Mouse (Mus musculus) layer of hippocampus, adult 8-10 months (tissue): ENCODE data around the gene Cab39. TPM values are rescaled to one million over a fixed set of nuclear protein-coding genes. Genes with fewer than 3 reads are reported as not detected.
"Not testable (repeated sequence)": the region's sequence is repeated elsewhere in the genome, so short reads cannot be mapped to it uniquely, and the experiment has no call there.

Source experiments
- DNase-seq, 2 experiments: peaks; one replicate each; pipeline ENCODE4 v3.0.0; 2022; ENCODE audit warnings: low spot score in 2 of 2
- total RNA-seq, 4 experiments: library from RNA; stranded (reverse); gene quantifications; 2 replicates each; pipeline ENCODE4 v1.2.4; 2022

Cab39 gene
- total RNA-seq, 4 experiments from 2014 or later, result 128 to 143 (median 137) TPM

DNA sequence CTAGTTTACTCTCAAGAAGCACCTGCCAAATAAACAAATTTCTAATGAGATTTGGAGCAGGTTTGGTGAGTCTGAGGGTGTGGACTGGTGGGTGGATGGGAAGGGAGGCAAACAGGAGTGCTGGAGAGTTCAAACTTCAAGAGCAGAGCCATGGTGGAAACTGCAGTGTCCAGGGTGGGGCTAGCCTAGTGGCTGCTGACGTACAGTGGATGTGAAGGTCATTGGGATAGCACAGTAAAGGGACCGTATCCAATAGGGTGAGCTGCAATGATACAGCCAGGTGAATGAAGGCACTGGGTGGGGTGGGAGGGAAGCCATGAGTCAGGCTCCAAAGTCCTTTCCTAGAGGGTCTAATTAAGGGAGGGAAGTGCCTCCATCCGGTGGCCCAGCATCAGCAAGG, 2.7 kb upstream of the Cab39 start:
- DNase-seq, result no peak

DNA sequence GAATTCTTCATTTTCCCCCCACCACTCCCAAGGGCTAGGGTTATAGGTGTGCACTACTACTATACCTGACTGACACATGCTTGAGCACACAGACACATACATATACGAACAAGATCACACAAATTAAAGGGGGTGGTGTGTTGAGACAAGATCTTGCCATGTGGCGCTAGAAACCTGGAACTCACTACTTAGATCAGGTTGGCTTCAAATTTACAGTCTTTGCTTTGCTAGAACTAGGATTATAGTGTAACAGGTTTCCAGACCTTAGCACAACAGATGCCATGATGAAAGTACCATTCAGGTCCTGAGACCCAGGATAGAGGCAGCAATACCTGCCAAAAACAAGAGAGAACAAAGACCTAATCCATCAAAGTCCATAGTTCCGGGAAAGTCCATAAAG, 1.8 kb upstream of the Cab39 start:
- DNase-seq, result no peak

DNA sequence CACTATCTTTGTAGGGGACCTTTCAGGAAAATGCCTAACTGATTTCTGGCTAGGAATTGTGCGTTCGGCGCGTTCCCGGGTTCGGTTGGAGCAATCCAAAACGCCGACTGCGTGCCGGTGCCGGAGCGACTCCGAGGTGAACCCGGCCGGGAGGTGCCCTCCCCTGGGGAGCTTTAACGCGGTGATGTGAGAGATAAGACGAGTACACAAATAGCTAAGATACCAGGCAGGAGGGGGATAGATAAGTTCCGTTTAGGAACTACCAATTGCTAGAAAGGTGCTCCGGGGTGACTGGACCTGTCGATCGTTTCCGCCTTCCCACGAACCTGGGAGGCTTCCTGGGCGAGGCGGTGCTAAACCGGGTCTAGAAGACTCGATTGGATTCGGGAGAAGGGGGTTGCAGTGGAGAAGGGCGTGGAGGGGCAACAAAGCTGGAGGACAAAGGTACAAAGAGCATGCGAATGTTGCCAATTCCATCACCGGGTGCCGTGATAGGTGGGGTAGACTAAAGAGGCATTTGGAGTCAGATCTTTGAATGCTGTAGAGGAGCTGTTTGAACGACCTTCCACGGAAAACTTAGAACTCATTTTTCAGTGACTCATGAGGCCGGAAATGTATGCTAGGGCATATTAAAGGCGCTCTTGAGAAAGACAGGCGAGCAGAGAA, 998 bp downstream of the Cab39 start:
- DNase-seq, result peak in 1 of 2 experiments; percentile 14

DNA sequence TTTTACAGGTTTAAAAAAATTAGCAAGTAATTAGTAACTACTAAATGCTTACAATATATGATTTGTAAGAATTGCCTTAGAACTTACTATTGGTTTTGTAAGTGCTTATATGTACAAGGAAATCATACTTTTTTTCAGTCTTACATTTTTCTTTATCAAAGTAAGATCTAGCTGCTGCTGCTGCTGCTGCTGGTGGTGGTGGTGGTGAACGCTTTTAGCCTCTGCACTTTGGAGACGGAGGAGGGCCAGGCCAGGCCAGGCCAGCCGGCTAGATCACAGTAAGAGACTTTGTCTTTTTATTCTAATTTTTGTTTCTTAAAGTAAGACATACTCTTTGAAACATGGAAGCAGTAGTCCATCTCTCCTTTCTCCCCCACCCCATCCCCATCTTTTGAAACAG, 2.0 kb downstream of the Cab39 start:
- no peak for DNase-seq

DNA sequence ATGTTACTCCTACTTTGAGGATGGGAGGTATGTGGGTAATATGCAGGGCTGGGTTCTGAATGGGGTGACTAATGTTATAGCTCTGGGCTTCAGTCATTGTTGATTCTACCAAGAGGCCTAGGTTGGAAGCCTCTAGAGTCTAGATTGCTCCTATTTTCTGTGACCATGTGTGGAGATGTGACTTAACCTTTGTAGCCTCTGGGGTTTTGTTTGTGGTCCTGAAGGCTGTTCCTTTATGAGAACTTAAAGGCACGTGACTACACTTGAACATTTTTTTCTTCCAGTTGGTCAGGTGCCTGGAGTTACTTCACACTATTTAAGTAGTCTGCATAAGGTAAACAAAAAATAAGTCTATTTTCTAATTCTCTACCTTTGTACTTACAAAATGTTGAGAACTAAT, 6.5 kb downstream of the Cab39 start:
- no peak for DNase-seq

DNA sequence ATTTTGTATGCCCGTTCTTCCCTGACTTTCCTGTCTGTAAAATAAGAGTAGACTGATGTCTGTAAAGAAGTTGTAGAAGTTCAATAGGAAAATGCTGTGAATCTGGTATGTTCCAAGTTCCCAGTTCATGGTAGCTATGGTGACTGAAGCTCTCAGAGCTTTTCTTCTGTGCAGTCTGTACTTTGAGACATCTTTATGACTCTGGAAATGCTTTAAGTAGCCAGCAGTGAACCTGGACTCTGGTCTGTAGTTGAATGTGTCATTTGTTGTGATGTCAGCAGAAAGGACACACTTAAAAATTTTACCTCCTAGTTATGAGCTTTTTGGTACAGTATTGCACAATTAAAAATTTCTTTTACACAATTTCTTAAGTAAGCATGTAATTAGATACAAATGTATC, 9.3 kb downstream of the Cab39 start:
- DNase-seq, result no peak

DNA sequence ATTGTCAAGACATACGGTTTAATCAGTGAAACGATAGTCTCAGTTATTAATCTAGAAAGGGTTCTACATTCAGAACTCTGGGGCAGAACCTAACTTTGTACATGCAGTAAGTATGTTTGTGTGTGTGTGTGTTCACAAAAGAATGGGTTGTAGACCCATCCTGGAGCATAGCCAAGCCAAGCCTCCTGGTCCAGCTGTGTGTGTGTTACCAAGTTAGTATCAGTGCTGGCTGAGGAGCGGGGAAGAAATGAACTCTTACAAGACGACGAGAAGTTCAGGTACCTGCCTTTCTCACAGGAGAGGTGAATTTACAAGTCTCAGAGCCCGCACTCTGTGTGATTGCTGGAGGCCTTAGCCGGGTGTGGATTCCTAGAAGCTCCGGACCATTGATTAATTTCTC, 11.3 kb downstream of the Cab39 start:
- no peak for DNase-seq

DNA sequence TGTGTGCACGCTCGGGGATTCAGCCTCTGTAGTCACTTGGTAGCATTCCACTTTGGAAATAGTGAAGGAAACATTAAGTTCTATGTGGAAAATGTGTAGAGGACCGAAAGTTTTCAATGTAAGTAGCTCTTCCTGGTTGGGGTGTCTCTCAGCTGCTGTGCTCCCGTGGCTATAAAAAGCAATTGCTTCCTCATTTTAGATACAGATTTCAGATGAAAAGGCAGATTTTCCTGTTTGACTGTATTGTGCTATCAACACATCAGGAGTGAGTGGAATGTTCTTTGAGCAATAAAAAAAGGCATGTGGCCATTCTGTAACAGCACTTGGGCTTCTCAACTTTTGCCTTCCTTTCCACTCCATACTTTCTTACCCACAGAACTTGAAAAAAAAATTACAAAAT, 16.0 kb downstream of the Cab39 start:
- DNase-seq, result no peak

DNA sequence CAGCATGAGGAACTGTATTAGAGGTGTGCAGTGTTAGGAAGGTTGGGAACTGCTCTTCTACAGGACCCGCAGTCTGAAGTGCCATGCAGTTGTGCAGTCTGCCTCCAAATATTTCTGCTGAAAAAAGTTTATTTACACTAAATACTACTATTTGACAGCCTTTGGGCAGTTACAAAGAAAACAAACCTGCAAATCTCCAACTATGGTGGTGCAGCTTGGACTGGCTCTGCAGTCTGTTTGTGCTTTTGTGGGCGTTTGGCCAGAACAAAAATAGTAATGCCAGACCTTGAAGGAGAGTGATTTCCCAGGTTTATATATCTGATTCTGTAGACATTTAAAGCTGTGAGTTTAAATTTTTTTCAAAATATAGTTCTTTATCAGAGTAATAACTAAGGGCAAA, 17.1 kb downstream of the Cab39 start:
- no peak for DNase-seq

DNA sequence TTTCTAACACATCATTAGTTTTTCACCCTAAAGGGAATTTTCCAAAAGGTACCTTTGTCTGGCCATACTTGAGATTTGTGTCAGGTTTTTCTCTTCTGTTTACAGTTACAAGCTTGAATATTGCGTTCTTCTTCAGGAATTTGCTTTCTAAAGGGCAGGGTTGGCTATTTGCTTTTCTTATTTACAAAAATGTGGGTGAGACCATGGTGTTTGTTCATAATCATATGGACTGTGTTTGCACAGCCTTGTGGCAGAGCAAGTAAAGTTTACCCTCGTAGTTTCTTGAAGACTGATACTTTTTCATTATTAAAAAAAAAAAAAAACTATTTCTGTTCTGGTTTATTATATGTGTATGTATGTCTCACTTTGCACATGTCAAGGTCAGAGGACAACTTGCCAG, 17.5 kb downstream of the Cab39 start:
- DNase-seq, result no peak

DNA sequence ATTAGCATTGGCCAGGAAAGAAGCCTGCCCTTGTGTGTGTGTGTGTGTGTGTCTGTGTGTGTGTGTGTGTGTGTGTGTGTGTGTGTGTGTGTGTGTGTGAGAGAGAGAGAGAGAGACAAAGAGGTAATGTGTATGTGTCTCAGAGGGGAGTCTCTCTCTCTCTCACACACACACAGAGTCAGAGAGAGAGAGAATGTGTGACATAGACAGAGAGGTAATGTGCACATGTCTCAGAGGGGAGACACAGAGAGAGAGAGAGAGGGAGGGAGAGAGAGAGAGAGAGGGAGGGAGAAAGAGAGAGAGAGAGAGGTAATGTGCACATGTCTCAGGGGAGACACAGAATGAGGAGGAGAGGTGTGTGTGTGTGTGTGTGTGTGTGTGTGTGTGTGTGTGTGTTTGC, 21.0 kb downstream of the Cab39 start:
- DNase-seq, result not testable (repeated sequence)

DNA sequence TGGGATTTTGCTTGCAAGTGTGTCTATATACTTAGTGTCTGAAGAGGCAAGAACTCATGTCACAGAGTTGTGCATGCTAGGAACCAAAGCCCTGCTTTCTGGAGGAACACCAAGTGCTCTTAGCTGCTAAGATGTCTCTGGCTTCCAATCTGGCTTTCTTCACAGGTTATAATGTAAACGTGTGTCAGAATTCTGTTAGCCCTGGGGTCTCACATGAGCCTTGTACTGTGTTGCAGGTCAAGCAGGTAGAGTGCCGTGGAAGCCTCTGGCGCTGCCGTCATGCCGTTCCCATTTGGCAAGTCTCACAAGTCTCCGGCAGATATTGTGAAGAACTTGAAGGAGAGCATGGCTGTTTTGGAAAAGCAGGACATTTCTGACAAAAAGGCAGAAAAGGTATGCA, 24.9 kb downstream of the Cab39 start:
- DNase-seq, result no peak

DNA sequence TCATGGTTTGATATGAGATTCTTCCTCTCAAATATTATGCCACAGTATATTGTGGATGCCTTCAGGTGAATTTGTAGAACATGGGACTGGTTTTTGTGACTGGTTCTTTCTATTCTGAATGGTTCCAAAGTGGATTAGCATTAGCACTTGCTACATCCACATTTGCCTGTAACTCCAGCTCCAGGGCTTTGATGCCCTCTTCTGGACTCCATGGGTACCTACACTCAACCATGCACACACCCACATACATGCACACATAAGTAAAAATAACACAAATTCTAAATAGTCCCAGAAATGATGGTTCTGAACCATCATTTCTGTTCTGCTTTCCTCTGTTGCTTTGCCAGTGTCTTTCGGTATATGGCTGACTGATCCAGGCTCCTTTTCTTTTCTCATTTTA, 26.5 kb downstream of the Cab39 start:
- DNase-seq, result no peak

DNA sequence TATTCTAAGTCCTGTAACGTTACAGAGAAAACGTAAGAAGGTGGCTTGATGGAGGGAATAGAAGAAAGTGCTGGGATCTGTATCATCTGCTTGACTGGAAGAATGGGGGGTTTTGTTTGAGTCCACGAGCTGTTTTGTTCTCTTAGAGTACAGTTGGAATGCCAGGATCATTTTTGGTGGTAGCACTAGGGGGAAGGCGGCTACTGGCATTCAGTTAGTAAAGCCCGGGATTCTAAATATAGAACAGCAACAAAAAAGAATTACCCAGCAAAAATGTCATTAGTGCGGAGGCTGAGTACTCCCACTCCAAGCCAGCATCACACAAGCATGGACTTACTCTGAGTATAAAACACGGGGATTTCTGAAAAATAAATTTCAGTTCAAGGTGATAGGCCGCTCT, 29.0 kb downstream of the Cab39 start:
- DNase-seq, result peak; percentile 23 to 27

DNA sequence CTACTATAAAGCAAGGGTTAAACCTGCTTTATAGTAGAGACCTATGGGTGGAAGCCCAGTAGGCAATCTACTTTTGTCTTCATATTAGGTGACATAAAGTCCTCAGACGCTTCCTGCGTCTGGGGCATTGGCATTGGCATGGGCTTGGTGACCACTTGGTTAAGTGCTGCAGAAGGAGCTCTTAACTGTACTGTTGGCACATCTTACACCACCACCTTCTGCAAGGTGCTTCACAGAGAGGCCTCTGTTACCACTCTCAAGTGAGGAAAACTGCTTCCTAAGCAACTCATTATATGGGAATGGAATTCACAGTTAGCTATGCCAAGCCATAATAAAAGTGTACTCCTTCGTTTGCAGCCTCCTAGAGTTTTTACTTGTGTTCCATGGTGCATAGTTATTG, 31.7 kb downstream of the Cab39 start:
- no peak for DNase-seq

DNA sequence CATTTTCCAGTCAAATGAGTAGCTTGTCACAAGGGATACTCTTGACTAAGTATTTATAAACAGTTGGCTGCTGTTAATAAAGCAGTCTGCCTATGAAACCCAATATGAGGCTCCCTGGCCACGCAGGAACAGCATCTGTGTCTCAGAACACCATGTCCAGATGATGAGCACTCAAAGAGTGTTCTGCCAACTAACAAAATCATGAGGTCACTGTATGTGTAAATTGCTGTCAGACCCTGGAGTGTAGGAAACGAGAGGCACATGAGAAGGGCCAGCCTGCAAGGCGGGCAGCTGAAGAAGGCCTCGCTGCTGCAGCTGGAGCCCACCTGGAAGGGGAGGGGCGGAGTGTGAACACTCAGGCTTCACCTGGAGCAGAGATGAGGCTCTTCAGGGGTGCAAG, 33.9 kb downstream of the Cab39 start:
- no peak for DNase-seq

DNA sequence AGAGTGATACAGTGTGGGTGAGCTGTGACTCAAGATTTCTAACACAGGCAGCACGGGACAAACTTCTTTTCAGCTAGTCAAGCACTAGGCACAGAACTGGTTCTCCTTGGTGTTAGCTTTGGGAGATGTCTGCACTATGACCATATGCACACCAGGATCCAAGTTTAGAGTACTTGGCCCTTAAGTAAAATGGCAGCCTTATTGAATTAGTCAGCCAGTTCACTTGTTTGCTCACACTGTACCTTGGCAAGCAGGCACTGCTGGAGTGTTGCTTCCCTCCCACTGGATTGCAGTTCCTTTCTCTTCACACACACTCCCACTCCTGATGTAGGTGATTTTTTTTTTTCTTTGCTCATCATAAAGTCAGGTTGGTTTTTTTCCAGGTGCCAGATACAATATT, 35.8 kb downstream of the Cab39 start:
- no peak for DNase-seq

DNA sequence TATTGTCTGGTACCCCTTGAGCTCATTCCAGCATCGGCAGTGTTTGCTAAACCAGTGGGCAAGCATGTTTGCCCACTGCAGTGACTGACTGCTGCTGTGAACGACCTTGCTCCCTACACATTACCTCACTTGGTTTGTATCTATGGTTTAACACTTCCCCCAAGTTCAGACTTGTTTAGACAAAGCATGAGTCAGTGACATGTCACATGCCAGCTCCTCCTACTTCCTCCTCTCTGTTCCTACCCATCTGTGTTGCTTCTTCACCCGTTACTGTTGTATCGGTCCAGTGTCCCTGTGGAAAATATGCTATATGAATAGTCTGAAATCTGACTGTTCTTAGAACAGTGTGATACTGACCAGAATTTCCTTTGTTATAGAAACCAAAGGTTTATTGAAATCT, 44.8 kb downstream of the Cab39 start:
- DNase-seq, result no peak

DNA sequence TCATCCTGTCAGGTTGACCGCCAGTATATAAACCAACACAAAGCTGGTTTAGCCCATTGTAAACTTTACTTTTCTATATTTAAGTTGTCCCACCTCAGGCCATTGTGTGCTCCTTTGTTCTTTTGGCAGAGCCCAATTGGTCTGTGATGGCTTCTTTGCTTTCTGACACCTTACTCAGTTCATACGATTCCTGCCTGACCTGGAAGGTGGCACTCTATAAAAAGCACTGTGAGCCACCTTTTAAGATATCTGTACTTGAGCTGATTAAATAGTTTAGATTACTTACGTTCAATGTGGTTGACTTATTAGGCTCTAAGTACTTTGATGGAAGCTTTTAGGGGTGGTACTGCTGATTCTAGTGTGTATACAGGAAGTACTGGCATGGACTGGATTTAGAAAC, 46.1 kb downstream of the Cab39 start:
- DNase-seq, result no peak

DNA sequence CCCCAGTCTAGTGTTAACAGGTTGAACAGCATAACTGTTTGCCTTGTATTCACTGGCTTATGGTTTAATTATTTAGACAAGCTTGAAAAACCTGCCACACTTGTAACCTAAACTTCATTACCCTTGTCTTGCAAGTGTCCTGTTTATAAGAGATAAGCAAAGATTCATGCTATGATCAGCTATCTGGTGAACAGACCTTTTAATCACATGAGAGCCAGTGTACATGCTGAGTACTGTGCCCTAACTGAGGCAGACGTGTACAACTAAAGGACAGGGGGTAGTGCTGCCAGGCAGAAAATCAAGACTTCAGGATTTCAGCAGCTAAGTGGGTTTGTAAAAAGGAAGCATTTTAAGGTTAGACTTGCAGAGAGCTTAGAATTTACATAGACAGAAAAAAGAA, 46.5 kb downstream of the Cab39 start:
- DNase-seq, result no peak

DNA sequence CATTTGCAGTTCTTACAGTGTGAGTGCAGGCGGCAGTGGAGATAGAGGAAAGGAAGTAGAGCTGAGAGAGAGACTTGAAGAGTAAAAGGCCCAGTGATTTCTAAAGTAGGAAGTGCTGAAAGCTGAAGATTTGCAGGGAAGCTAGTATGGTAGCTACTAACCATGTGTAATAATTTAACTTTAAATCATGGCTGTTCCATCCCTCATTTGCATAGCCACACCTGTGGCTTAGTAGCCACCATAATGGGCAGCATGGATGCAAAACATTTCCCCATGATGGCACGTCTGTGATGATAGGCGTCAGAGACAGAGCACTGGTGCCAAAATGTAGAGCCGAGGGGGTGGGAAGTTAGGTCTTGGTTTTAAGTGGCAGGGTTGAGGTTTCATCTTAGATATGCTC, 47.2 kb downstream of the Cab39 start:
- DNase-seq, result no peak

DNA sequence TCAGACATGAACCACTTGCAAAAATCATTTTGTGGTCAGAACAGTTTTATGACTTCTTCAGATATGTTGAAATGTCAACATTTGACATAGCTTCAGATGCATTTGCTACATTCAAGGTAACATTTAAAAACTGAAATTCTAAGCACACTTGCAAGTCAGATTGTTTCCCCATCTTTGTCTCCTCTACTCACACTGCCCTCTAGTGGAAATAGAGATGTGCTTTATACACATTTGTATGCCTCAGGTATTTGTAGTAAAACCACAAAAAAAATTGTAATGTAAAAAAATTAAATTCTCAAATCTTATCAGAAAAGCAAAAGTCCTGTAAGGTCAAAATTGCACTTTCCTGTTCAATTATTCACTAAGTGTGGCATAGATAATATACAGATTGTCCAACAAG, 49.0 kb downstream of the Cab39 start:
- no peak for DNase-seq

DNA sequence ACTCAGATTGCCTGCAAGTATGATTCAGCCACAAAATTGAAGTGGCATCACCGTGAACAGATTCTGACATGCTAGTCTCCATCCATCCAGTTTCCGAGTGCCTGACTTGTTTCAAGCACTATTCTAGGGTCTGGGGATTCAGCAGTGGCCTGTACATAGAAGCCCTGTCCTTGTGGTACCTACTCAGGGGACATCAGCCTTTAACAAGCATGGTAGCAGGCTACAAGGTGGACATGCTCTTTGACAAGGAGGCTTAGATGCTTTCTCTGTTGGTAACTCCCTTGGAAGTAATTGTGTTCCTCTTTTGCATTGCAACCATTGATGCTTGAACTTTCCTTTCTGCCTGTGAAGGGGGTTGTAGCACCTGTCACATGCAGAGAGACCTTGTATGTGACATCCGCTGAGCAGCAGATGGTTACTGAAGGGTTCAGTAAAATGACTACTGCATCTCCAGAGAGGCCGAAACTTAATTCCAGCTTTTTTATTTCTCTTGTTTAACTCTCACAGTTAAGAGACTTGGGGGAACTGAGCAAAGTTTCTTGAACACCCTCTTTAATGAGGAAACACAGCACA, 50.1 kb downstream of the Cab39 start:
- DNase-seq, result no peak

DNA sequence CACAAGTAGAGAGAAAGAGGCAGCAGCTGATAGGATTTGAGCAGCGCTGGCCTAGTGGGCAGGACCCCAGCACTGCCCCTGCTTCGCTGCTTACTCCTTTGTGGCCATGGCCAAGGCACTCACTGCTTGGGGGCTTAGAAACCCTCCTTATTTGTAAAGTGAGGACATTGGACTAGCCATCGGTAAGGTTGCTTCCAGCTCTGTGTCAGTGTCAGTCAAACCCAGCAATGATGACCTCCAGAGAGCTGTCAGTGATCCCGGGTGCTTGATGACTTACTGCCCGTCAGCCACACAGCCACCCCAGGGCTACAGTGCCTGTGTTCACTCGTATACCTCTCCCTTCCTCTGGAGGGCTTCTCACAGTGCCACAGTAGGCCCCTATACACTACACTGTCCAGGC, 51.7 kb downstream of the Cab39 start:
- DNase-seq, result no peak
